Mouse (Mus musculus): Measurements from ENCODE around the gene Zfp319. TPM values are rescaled to one million over a fixed set of nuclear protein-coding genes. Genes with fewer than 3 reads are reported as not detected.

Zfp319 gene
- polyA plus RNA-seq, 1 experiment, result 7.5 TPM

DNA sequence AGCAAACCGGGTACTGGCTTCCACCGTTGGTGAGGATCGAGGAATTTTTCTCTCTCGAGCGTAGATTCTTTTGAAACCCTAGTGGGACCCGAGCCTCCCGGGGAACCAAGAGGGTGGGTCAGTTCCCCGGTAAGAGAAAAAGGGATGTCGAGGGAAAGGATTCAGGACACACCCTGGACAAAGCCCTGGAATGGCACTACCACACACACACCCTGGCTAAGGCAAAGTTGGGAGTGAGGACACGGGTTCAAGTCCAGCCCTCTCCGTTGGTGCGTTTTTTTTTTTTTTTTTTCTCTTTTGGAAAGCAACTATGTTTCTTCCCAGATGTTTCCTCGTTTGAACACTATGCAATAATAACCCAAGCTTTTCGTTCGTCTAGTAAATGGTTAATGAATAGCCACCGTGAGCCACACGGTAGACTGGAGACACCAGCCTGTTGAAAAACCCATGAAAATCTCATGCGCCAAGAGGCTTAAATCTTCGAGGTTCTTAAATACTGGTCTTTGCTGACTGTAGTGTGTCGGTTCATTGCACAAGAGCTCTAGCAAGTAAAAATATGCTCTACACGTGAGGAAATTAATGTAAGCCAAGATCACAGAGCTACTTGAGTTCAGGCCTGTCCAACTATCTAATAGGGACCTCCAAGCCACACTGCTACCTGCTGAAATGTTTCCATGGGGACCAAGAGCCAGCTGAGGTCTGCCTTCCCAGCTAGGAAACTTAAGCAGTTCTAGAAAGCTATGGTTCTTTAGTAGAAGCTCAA lies 868 bp upstream of the Zfp319 start:
- H3K27ac ChIP-seq (ENCODE audit: insufficient read depth, low read depth, low read length), result peak overlapping the region; percentile 98
- no peak for TF ChIP-seq CTCF (IDR thresholded peaks at IDR 0.05; ENCODE audit: low read depth, low read length)
- TF ChIP-seq POLR2A (IDR thresholded peaks at IDR 0.05; ENCODE audit: borderline replicate concordance, low read depth, low read length), result no peak
- peak overlapping the region; percentile 100 for H3K4me3 ChIP-seq (ENCODE audit: insufficient read depth, low read length)
- peaks cover 21% of the 10 kb centered on the region for H3K4me1 ChIP-seq (ENCODE audit: control insufficient read depth, insufficient read depth, low read length)

DNA sequence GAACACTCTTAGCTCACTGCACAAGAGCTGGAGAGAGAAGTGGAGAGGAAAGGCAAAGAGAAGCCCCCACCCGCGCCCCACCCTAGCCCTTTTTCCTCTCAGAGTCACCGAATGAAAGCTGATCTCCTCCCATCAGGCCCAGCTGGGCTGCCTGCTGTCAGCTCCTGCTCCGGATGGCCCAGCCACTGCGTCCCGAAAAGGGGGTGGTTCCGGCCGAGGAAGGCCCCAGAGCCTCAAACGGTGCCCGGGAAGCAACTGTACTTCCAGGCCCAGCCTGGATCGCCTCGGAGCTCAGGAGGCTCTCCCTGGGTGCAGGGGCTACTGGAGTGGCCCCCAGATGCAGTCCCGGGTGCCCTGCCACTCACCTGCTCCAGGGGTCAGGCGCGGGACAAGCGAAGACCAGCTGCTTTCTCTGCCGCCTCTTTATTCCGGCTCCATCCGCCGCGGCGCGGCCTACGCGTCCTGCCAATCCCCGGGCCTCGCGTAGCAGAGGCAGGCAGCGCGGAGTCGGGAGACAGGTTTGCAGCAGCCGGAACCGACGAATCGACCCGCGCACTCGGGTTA lies 512 bp downstream of the Zfp319 start:
- Histone ChIP-seq H3K4me1 (ENCODE audit: control insufficient read depth, insufficient read depth, low read length) (peaks cover 15% of the 10 kb centered on the region), H3K4me3 (ENCODE audit: insufficient read depth, low read length) (peak overlapping the region; percentile 100), H3K27ac (ENCODE audit: insufficient read depth, low read depth, low read length) (peak overlapping the region; percentile 70)
- TF ChIP-seq CTCF (IDR thresholded peaks at IDR 0.05; ENCODE audit: low read depth, low read length) (no peak), POLR2A (IDR thresholded peaks at IDR 0.05; ENCODE audit: borderline replicate concordance, low read depth, low read length) (no peak)

DNA sequence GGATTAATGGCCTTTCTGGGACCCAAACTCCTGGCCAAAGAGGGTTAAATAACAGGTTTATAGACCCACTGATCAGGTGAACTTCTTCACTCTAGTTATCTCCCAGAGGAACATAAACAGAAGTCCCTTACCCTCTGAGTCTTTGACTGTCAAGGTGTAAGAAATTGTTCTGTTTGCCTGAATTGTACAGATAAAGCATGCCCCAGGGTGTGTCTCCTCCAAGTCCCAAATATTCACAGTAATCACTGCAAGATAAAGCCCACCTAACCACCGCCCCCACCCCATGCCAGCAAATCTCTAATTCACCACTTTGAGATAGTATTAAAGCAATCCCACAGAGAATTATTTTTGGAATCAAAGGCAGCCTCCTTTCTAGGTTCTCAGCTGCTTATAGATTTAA lies 1.4 kb downstream of the Zfp319 start:
- TF ChIP-seq CTCF (IDR thresholded peaks at IDR 0.05; ENCODE audit: low read depth, low read length), result no peak
- TF ChIP-seq POLR2A (IDR thresholded peaks at IDR 0.05; ENCODE audit: borderline replicate concordance, low read depth, low read length), result no peak
- Histone ChIP-seq H3K27ac (ENCODE audit: insufficient read depth, low read depth, low read length) (no peak overlapping the region), H3K4me1 (ENCODE audit: control insufficient read depth, insufficient read depth, low read length) (peaks cover 11% of the 10 kb centered on the region), H3K4me3 (ENCODE audit: insufficient read depth, low read length) (peak overlapping the region; percentile 100)

DNA sequence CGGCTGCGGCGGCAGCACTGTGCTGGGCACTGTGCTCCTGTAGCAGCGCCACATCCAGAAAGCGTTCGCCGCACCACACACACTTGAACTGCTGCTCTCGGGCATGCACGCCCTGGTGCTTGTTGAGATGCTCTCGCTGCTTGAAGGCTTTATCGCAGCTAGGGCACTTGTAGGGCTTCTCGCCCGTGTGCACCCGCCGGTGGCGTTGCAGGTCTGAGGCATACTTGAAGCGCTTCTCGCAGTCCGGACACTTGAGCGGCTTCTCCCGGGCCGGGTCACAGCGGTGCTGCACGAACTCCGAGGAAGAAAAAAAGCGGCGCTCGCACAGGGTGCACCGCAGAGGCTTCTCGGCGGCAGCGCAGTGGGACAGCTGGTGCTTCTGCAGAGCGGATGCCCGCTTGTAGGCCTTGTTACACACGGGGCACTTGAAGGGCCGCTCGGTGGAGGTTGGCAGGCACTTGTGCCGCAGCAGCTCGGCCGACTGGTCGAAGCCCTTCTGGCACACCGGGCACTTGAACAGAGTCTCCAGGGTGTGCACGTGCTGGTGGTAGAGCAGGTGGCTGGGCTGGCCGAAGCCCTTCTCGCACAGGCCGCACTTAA lies 3.8 kb downstream of the Zfp319 start:
- TF ChIP-seq POLR2A (IDR thresholded peaks at IDR 0.05; ENCODE audit: borderline replicate concordance, low read depth, low read length) (no peak), CTCF (IDR thresholded peaks at IDR 0.05; ENCODE audit: low read depth, low read length) (no peak)
- H3K27ac ChIP-seq (ENCODE audit: insufficient read depth, low read depth, low read length), result no peak overlapping the region
- no peak overlapping the region for H3K4me3 ChIP-seq (ENCODE audit: insufficient read depth, low read length)
- H3K4me1 ChIP-seq (ENCODE audit: control insufficient read depth, insufficient read depth, low read length), result peaks cover 6% of the 10 kb centered on the region

DNA sequence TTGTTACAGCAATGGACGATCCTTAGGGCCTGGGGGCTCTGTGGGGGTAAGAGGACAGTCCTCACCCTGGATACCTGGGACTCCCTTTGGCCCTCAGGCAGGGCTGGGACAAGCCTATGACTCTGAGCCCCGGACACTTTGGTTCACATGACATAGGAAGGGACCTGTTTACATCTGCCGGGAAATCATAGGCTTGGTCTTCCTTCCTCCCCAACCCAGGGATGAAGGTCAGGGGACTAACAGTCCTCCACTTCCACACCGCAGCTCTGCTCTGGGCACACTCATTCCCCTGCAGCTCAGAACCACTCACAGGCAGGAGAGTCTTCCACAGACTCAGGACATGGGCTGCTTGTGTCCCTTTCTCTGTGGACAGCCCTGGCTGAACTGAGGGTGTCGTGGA lies 4.9 kb downstream of the Zfp319 start:
- Histone ChIP-seq H3K4me1 (ENCODE audit: control insufficient read depth, insufficient read depth, low read length) (peaks cover 4% of the 10 kb centered on the region), H3K4me3 (ENCODE audit: insufficient read depth, low read length) (no peak overlapping the region), H3K27ac (ENCODE audit: insufficient read depth, low read depth, low read length) (no peak overlapping the region)
- no peak for TF ChIP-seq CTCF (IDR thresholded peaks at IDR 0.05; ENCODE audit: low read depth, low read length)
- TF ChIP-seq POLR2A (IDR thresholded peaks at IDR 0.05; ENCODE audit: borderline replicate concordance, low read depth, low read length), result no peak

DNA sequence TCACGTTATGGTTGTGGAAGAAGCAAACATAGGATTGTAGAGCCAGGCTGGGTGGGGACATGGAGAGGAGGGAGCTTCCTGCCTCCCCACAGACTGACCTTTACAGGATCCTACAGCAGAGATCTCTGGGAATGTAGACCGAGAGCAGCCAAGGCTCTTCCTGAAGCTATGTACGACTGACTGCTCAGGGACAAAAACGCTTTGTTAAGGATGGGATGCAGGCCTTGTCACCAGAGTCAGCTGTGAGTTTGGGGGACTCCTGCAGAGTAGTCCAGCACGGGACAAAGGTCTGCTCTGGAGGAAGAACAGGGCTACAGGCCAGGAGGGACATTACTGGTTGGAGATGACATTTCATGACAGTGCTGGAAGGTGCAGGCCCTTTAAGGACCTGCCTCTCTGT lies 7.1 kb downstream of the Zfp319 start:
- no peak for TF ChIP-seq CTCF (IDR thresholded peaks at IDR 0.05; ENCODE audit: low read depth, low read length)
- TF ChIP-seq POLR2A (IDR thresholded peaks at IDR 0.05; ENCODE audit: borderline replicate concordance, low read depth, low read length), result no peak
- H3K27ac ChIP-seq (ENCODE audit: insufficient read depth, low read depth, low read length), result no peak overlapping the region
- no peak overlapping the region for H3K4me3 ChIP-seq (ENCODE audit: insufficient read depth, low read length)
- H3K4me1 ChIP-seq (ENCODE audit: control insufficient read depth, insufficient read depth, low read length), result no peaks in the 10 kb centered on the region

DNA sequence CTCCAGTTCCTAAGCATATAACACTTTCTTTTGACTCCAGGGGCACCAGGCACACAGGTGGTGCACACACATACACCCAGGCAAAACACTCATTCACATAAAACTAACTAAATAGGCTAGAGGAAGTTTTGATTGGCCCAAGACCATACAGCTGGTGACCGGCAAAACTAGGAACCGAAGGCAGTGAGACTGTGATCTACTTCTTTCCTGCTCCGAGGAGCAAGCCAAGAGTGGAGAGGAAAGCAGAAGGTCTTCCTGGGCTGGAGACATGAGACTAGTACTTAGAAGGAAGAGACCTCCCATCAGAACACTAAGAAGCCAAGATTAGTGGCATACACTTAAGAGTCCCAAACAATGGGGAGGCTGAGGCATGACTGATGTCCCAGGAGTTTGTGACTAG lies 8.5 kb downstream of the Zfp319 start:
- TF ChIP-seq POLR2A (IDR thresholded peaks at IDR 0.05; ENCODE audit: borderline replicate concordance, low read depth, low read length) (no peak), CTCF (IDR thresholded peaks at IDR 0.05; ENCODE audit: low read depth, low read length) (no peak)
- Histone ChIP-seq H3K4me1 (ENCODE audit: control insufficient read depth, insufficient read depth, low read length) (no peaks in the 10 kb centered on the region), H3K4me3 (ENCODE audit: insufficient read depth, low read length) (no peak overlapping the region), H3K27ac (ENCODE audit: insufficient read depth, low read depth, low read length) (no peak overlapping the region)

DNA sequence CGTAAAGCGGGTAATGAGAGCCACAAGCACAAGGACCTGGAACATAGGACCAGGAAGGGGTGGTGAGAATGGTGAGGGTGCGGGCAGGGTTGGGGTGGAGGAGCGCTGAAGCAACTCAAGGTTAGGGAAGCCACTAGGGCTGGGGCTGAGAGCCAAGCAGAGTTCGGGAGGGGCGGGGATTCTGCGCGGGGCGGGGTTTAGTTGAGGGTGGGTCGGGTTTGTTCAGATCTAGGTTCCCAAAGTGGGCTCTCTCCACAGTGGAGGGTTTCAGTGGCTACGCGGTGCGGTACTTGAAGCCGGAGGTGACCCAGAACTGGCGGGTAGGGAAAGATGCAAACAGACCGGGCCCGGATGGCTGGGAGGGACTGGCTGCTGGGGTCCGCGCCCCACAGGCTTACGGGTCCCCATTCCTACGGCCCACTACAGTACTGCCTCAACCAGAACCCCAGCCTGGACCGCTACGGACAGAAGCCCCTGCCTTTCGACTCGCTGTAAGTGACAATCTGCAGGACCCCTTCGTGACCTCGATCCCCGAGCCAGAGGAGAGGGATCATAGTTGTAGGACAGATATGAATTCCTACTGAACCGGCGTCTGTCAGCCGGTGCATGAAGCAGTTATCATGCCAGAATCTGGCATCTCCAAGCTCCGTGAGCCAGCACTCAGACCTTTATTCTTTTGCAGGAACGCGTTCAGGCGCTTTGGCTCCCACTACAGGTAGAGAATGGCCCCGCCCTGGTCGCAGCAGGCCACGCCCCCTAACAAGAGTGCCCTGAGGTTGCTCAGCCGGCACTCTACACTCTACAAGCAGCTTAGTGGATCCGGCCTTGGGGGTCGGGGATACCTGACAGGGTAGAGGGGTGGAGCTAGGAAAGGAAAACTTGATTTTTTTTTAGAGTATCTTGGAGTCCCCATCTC lies 11.3 kb downstream of the Zfp319 start:
- peak overlapping the region; percentile 55 for H3K4me3 ChIP-seq (ENCODE audit: insufficient read depth, low read length)
- TF ChIP-seq CTCF (IDR thresholded peaks at IDR 0.05; ENCODE audit: low read depth, low read length), result no peak
- no peak for TF ChIP-seq POLR2A (IDR thresholded peaks at IDR 0.05; ENCODE audit: borderline replicate concordance, low read depth, low read length)
- no peak overlapping the region for H3K27ac ChIP-seq (ENCODE audit: insufficient read depth, low read depth, low read length)
- no peaks in the 10 kb centered on the region for H3K4me1 ChIP-seq (ENCODE audit: control insufficient read depth, insufficient read depth, low read length)

DNA sequence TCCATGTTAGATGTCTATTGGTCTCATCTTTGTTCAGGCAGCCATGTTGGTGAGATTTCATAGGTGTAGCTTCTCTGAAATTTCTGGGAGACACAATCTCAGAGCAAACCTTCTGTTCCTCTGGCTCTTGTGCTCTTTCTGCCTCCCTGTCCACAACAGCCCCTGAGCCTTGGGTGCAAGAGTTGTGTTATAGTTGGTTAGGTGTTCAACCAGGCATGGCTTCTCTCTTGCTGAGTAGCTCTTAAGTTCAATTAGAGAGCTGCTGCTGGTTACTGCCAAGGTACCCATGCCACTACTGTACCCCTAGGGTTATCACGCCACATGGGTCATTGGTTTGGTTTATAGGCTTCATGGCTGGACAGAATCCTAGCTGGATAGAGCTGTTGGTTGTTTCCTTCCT lies 16.4 kb downstream of the Zfp319 start:
- no peak overlapping the region for H3K27ac ChIP-seq (ENCODE audit: insufficient read depth, low read depth, low read length)
- H3K4me1 ChIP-seq (ENCODE audit: control insufficient read depth, insufficient read depth, low read length), result no peaks in the 10 kb centered on the region
- no peak overlapping the region for H3K4me3 ChIP-seq (ENCODE audit: insufficient read depth, low read length)
- TF ChIP-seq POLR2A (IDR thresholded peaks at IDR 0.05; ENCODE audit: borderline replicate concordance, low read depth, low read length) (no peak), CTCF (IDR thresholded peaks at IDR 0.05; ENCODE audit: low read depth, low read length) (no peak)

Measured in bone marrow macrophage, adult 2 months (primary cell).